Mouse (Mus musculus) neural tube, embryonic 15.5 days (tissue): ENCODE measurements around the gene Prr18. TPM values are rescaled to one million over a fixed set of nuclear protein-coding genes. Genes with fewer than 3 reads are reported as not detected.
"Not testable (repeated sequence)": the region's sequence is repeated elsewhere in the genome, so short reads cannot be mapped to it uniquely, and the experiment has no call there.

Experiments
- ATAC-seq: fragments of 200-750 bp; cut with Nextera tagmentation; 2 replicates; pipeline ENCODE4 v1.8.0; 2017; ENCODE audit warnings: mild to moderate bottlenecking, moderate TSS enrichment, moderate library complexity; ENCODE audit not compliant: low FRiP score
- H3K27ac ChIP-seq: fragments of 300-500 bp; sonication (generic); replicated peaks from 2 replicates; pipeline ENCODE4 v1.5.1; 2015; ENCODE audit warnings: mild to moderate bottlenecking, inconsistent platforms
- H3K27me3 ChIP-seq: fragments of 300-500 bp; sonication (generic); replicated peaks from 2 replicates; pipeline ENCODE4 v1.6.1; 2015; ENCODE audit warnings: inconsistent platforms
- H3K36me3 ChIP-seq: fragments of 300-500 bp; sonication (generic); 2 replicates; pipeline ENCODE4 v1.6.1; 2015; ENCODE audit warnings: inconsistent platforms
- H3K4me1 ChIP-seq: fragments of 300-500 bp; sonication (generic); 2 replicates; pipeline ENCODE4 v1.6.1; 2015; ENCODE audit warnings: inconsistent platforms
- H3K4me2 ChIP-seq: fragments of 300-500 bp; sonication (generic); 2 replicates; pipeline ENCODE4 v1.6.1; 2015; ENCODE audit warnings: inconsistent platforms, mild to moderate bottlenecking, moderate library complexity
- H3K4me3 ChIP-seq: fragments of 300-500 bp; sonication (generic); replicated peaks from 2 replicates; pipeline ENCODE4 v1.5.1; 2015; ENCODE audit warnings: mild to moderate bottlenecking, inconsistent platforms
- H3K9ac ChIP-seq: fragments of 300-500 bp; sonication (generic); replicated peaks from 2 replicates; pipeline ENCODE4 v1.6.1; 2015; ENCODE audit warnings: mild to moderate bottlenecking, inconsistent platforms
- H3K9me3 ChIP-seq: fragments of 300-500 bp; sonication (generic); replicated peaks from 2 replicates; pipeline ENCODE4 v1.6.1; 2016; ENCODE audit warnings: inconsistent platforms
- WGBS: fragments of 180-500 bp; shearing (Covaris S2); methylation state at CpG from one replicate; pipeline ENCODE4 v1.1.7; 2015; ENCODE audit warnings: mixed read lengths; 5-methylcytosine and 5-hydroxymethylcytosine counted together
- polyA plus RNA-seq: library from polyadenylated mRNA; unstranded; fragments of >200 nt; fragmentation: Nextera tagmentation; extraction: Ambion mirVana; gene quantifications from 2 replicates; pipeline ENCODE4 v1.2.1, GENCODE M21; 2015

The Prr18 gene
- polyA plus RNA-seq, 1 experiment from 2014 or later = 18.4 TPM

GRCm38 (mm10) chr17:8310838-8311614, 26.2 kb upstream of the Prr18 start, which contains the start of gene Sft2d1:
TSS of gene Sft2d1 (plus strand) at chr17:8311102.
- peak within 1 kb of the TSS; percentile 70 for H3K4me3 ChIP-seq
- H3K4me1 ChIP-seq = peaks cover 30% of the 10 kb centered on the region
- H3K27ac ChIP-seq = peak within 1 kb of the TSS; percentile 91
- H3K4me2 ChIP-seq = peak within 1 kb of the TSS; percentile 68
- WGBS = under 1% methylated on average over 51 of the region's 54 CpGs
- H3K36me3 ChIP-seq = no peaks in the 10 kb centered on the region
- peak within 1 kb of the TSS; percentile 67 for H3K9ac ChIP-seq
- ATAC-seq = peak; percentile 94
- H3K9me3 ChIP-seq = no peaks in the 10 kb centered on the region
- 0 out of 2 replicates have a peak, but pooled peaks cover 3% of the 10 kb centered on the region for H3K27me3 ChIP-seq

DNA sequence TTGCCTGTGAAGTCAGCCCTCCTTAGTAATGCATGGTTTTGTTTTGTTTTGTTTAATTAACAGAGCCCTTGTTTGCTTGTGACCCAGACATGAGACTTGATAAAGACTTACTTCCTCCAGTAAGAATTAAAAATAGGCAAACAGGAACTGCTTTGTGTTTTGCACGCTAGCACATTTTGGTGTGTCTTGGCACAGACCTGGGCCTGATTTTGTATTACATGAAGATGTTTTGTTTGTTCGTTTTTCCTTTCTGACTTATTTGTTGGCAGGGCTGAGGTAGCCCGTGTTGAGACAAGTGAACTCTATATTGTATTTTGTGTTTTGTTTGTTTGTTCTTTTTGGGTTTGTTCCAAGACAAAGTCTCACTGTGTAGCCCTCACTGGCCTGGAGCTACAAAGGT, 25.5 kb upstream of the Prr18 start:
- no peak overlapping the region for H3K27ac ChIP-seq
- H3K27me3 ChIP-seq = 0 out of 2 replicates have a peak, but pooled peaks cover 3% of the 10 kb centered on the region
- WGBS = 56% methylated on average over 3 of the region's 3 CpGs
- ATAC-seq = no peak
- H3K4me3 ChIP-seq = peak overlapping the region; percentile 70
- H3K36me3 ChIP-seq = no peaks in the 10 kb centered on the region
- no peaks in the 10 kb centered on the region for H3K9me3 ChIP-seq
- peak overlapping the region; percentile 68 for H3K4me2 ChIP-seq
- peak overlapping the region; percentile 67 for H3K9ac ChIP-seq
- H3K4me1 ChIP-seq = peaks cover 30% of the 10 kb centered on the region

GRCm38 (mm10) chr17:8313976-8314375, 23.3 kb upstream of the Prr18 start:
- no peak overlapping the region for H3K4me2 ChIP-seq
- H3K4me1 ChIP-seq = peaks cover 30% of the 10 kb centered on the region
- no peak overlapping the region for H3K9ac ChIP-seq
- no peaks in the 10 kb centered on the region for H3K36me3 ChIP-seq
- ATAC-seq = no peak
- no peaks in the 10 kb centered on the region for H3K27me3 ChIP-seq
- 91% methylated on average over 3 of the region's 3 CpGs for WGBS
- no peak overlapping the region for H3K4me3 ChIP-seq
- H3K9me3 ChIP-seq = no peaks in the 10 kb centered on the region
- H3K27ac ChIP-seq = no peak overlapping the region

DNA sequence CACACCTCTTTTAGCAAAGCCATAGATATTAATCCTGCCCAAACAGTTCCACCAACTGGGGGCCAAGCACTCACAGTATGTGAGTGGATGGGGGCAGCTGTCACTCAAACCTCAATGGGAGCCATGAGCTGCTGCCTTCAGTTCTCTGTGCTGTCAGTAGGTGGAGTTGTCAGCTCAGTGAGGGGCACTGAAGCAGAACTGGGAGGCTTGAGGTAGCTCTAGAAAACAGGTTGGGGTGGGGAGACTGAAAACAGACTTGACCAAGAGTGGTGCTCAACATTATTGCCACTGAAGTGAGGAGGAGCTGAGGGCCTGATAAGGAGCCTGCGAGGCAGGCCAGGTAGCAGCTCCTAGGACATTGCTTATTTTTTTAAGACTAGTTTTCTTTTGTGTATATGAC, 21.0 kb upstream of the Prr18 start:
- 95% methylated on average over 1 of the region's 1 CpGs for whole genome bisulfite sequencing
- no peak overlapping the region for H3K27ac ChIP-seq

DNA sequence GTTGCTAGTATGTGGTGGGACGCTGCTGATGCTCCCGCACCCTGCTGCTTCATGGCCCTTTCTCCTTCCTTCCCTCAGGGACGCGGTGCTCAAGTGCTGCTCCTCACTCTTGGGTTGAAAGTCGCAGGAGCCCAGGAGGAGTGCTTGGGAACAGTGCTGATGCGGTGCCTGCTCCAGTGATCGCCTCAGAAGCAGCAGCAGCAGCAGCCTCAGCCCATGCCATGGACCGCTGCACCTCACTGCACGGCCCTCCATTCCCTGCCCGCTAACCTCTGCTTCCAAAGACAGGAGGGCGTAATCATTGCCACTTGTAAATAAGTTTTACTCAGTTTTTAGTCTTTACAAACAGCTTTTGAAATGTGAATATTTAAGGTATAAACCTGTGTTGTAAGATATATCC, 10.4 kb upstream of the Prr18 start:
- not testable (repeated sequence) for H3K4me3 ChIP-seq, H3K4me1 ChIP-seq, ATAC-seq, H3K27me3 ChIP-seq, H3K27ac ChIP-seq, H3K9me3 ChIP-seq, H3K9ac ChIP-seq, H3K4me2 ChIP-seq
- H3K36me3 ChIP-seq = peaks cover 40% of the 10 kb centered on the region
- WGBS = 82% methylated on average over 10 of the region's 11 CpGs

More for the DNA sequence above, 21.0 kb upstream of the Prr18 start:
- H3K27me3 ChIP-seq = no peaks in the 10 kb centered on the region
- no peak overlapping the region for H3K4me2 ChIP-seq
- H3K4me3 ChIP-seq = no peak overlapping the region
- peaks cover 5% of the 10 kb centered on the region for H3K36me3 ChIP-seq
- H3K9me3 ChIP-seq = no peaks in the 10 kb centered on the region
- ATAC-seq = no peak
- peaks cover 27% of the 10 kb centered on the region for H3K4me1 ChIP-seq
- H3K9ac ChIP-seq = no peak overlapping the region

DNA sequence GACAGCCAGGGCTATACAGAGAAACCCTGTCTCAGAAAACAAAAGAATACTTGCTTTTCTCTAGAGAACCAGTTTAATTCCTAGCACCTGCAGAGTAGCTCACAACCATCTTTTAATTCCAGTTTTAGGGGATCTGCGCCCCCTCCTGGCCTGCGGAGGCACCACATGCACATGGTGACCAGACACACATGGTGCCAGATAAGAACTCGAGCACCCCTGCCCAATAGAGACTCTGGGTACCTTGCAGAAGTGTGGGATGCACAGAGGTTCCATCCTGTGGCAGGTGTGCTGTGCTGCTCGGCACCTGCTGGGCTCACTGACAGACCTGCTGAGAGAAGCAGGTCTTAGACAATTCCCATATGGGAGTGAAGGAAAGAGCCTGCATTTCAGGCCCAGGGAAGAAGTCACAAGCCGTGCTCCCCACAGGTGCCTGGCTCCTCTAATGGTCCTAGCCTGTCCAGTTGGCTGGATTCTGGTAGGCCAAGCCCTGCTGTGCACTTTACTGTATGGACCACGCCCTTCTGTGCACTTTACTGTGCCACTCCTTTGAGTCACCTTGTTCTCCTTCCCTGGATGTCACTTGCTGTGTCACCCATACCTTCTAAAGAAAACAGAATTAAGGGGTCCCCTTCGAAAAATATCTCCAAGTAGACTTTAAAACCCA, 8.6 kb upstream of the Prr18 start:
- ATAC-seq = no peak
- Histone ChIP-seq H3K36me3 (peaks cover 26% of the 10 kb centered on the region), H3K9me3 (no peaks in the 10 kb centered on the region), H3K27ac (no peak overlapping the region), H3K4me3 (no peak overlapping the region), H3K4me1 (no peaks in the 10 kb centered on the region), H3K9ac (no peak overlapping the region), H3K27me3 (no peaks in the 10 kb centered on the region), H3K4me2 (no peak overlapping the region)
- 68% methylated on average over 7 of the region's 7 CpGs for WGBS

DNA sequence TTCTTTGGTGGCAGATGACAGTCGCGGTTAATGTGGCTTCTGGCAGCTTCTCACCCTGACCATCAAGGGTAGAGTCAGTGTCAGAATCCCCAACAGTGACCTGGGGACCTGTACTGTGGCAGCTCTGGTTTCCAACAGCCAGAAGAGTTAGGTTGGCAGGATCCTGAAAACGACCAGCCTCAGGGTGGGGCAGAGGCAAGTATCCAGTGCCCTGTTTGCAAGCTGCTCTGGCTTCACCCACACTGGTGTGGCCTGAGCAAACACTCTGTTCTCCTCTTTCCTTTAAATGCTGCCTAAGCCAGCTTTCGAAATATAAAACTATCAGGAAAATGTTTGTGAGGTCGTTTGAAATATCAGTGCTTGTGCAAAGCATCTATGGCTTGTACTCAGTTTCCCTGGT, 6.7 kb upstream of the Prr18 start:
- Histone ChIP-seq H3K4me2 (no peak overlapping the region), H3K36me3 (peaks cover 10% of the 10 kb centered on the region), H3K27ac (no peak overlapping the region), H3K27me3 (no peaks in the 10 kb centered on the region), H3K9ac (no peak overlapping the region), H3K9me3 (no peaks in the 10 kb centered on the region), H3K4me1 (no peaks in the 10 kb centered on the region), H3K4me3 (no peak overlapping the region)
- 78% methylated on average over 5 of the region's 5 CpGs for WGBS
- ATAC-seq = no peak

DNA sequence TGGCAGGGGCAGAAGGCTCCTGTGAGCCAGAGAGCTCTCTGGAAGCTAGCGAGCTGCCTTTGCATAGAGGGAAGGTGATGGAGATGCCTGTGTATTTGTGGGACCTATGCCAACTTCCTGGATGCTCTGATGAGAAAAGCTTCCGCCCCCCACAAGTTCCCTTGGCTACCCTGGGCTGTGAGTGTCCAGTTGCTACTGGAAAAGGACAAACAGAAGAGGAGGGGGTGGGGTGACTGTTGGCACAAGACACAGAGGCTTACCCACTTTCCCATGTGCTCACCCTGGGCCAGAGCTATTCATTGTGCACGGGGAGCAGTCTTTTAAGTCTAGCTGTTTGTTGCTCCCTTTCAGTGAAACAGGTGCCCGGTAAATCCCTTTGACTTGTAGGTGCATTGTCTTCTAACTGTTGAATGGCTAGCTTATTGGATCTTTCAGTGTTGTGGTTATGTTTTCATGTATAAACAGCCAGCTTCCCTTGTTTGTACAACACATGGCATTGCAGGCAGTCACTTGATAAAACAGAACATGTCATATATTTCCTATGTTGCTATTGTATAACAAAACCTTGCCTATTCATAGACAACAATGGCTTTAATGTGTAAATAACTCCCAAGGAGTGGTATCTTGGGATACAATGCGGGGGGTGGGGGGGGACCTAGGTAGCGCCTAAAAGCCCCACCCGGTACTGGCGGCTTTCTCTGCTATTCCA, 2.6 kb downstream of the Prr18 start:
- peak; percentile 65 for ATAC-seq
- WGBS = 11% methylated on average over 8 of the region's 8 CpGs

DNA sequence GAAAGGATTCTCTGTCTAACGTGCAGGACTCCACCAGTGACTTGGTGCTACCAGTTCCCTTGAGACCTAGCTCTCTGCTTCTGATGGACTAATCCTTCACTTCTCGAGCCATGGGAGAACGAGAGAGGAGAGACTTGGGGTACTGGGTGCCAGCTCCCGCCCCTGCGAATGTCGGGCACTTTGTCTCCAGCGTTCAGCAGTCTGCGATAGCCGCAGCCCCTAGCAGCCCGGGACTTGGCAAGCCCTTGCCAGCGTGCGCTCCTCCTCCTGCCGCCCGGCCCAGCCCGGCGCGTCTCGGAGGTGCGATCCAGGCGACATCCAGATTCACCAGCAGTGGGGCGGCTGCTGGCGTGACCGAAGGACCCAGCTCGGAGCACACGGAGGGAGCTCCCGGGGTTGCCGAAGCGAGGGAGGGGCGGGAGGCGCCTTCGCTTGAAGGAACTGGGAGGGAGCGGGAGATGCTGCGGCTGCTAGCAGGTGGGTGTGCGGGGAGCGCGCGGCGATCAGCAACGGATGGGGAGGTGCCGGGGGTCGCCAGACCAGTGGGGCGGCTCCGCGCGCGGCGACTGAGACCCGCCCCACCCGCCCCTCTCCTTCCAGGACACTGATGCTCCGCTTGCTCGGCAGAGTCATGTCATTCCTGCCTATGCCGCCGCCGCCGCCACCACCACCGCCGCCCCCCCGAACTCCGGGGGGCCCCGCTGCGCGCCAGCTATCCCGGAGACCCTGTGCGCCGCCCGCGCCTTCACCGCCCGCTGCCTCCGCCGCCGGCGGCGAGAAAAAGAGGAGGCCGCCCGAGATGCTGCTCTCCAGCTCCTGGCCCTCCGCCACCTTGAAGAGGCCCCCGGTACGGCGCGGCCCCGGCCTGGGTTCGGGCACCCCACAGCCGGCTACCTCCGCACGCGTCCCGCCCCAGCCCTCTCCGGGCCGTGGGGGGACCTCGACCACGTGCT, 3.4 kb downstream of the Prr18 start:
- Histone ChIP-seq H3K9ac (peak overlapping the region; percentile 86), H3K4me1 (peaks cover 51% of the 10 kb centered on the region), H3K4me2 (peak overlapping the region; percentile 93), H3K36me3 (no peaks in the 10 kb centered on the region), H3K27me3 (no peaks in the 10 kb centered on the region), H3K4me3 (peak overlapping the region; percentile 75), H3K27ac (peak overlapping the region; percentile 90), H3K9me3 (no peaks in the 10 kb centered on the region)
- ATAC-seq = peak; percentile 84
- WGBS = under 1% methylated on average over 63 of the region's 92 CpGs

More for the DNA sequence above, 2.6 kb downstream of the Prr18 start:
- H3K4me3 ChIP-seq = peak overlapping the region; percentile 75
- H3K4me2 ChIP-seq = peak overlapping the region; percentile 93
- H3K4me1 ChIP-seq = peaks cover 51% of the 10 kb centered on the region
- H3K36me3 ChIP-seq = no peaks in the 10 kb centered on the region
- H3K9ac ChIP-seq = peak overlapping the region; percentile 86
- H3K9me3 ChIP-seq = no peaks in the 10 kb centered on the region
- peak overlapping the region; percentile 90 for H3K27ac ChIP-seq
- H3K27me3 ChIP-seq = no peaks in the 10 kb centered on the region

DNA sequence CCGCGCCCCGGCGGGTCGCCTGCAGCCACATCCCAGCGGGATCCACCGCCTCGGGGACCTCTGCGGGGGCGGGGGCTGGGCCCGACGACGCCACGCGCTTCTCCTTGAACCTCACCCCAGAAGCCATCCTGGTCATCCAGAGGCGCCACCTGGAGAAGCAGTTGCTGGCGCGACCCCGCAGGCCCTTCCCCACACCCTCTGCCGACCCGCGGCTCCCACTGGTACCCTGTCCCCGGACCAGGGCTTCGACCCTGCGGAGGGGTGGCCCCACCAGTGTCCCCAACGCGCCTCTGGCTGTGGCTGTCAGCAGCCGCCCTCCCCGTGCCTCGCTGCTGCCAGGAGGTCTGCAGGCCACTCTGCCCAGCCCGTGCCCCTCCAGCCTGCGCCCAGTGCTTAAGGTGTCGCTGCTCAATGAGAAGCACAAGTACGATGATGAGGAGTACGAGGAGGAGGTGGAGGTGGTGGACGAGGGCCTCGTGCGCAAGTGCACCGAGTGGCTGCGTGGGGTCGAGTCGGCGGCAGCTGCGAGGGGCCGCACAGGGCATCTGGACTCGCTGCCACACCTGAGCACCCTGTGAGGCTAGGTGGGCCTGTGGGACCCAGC, 4.2 kb downstream of the Prr18 start:
- no peaks in the 10 kb centered on the region for H3K27me3 ChIP-seq
- H3K4me2 ChIP-seq = peak overlapping the region; percentile 93
- no peaks in the 10 kb centered on the region for H3K9me3 ChIP-seq
- peak overlapping the region; percentile 90 for H3K27ac ChIP-seq
- H3K4me1 ChIP-seq = peaks cover 51% of the 10 kb centered on the region
- peak overlapping the region; percentile 86 for H3K9ac ChIP-seq
- H3K36me3 ChIP-seq = no peaks in the 10 kb centered on the region
- WGBS = 5% methylated on average over 46 of the region's 46 CpGs
- peak; percentile 35 for ATAC-seq
- H3K4me3 ChIP-seq = peak overlapping the region; percentile 75
